Mouse (Mus musculus): ENCODE results near the gene Vipr1. TPM values are rescaled to one million over a fixed set of nuclear protein-coding genes. Genes with fewer than 3 reads are reported as not detected.
A peak's percentile ranks its signal among the peaks of the same experiment; 100 is the strongest.
"Not testable (repeated sequence)": the region's sequence is repeated elsewhere in the genome, so short reads cannot be mapped to it uniquely, and the experiment has no call there.

The Vipr1 gene
- polyA plus RNA-seq (2016; fragmentation: Nextera tagmentation; extraction: Ambion mirVana), result 0.16 and 0.31 TPM in 2 replicates

DNA sequence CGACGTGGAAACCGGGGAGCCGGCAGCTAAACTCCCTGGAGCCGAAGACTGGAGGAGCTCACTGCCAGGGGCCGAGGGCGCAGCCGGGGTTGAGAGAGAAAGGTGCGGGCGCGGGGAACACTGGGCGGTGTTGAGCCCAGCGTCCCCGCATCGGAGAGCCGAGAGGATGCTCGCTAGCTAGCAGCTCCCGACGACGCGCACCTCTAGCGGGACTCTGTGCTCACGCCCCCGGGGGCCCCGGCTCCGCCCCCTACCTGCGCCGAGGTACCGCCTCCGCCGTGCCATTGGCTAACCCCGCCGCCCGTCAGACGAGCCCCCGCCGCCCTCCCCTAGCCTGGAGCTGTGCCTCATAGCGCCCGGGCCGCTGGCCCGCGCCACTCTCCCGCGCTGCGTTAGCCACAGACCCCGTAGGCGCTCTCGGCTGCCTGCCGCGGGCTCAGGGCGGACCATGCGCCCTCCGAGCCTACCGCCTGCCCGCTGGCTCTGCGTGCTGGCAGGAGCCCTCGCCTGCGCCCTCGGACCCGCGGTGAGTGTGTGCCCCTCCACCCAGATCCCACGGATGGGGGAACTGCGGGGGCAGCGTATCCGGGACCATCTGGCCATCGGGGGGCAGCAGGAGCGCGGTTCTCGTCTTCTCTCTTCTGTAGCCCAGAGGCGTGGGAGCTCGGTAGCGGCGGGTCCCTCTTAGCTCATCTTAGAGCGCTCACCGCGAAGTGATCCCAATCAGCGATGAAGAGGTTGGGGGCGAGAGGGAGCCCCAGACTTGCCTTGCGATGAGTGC, at the start of gene Vipr1:
TSS of gene Vipr1 (plus strand) at position 316 of the 781 bp plus-strand sequence.
- Histone ChIP-seq H3K4me3 (peak within 1 kb of the TSS; percentile 45), H3K27ac (no peak within 1 kb of the TSS), H3K9me3 (no peaks in the 10 kb centered on the region), H3K4me1 (peaks cover 21% of the 10 kb centered on the region), H3K27me3 (replicated peaks) (peaks cover 58% of the 10 kb centered on the region), H3K9ac (peak within 1 kb of the TSS; percentile 48), H3K36me3 (no peaks in the 10 kb centered on the region), H3K4me2 (replicated peaks) (peak within 1 kb of the TSS; percentile 88)
- ATAC-seq (ENCODE audit: low FRiP score, low read depth), result peak; percentile 83
- WGBS, result 1% methylated on average over 77 of the region's 79 CpGs

DNA sequence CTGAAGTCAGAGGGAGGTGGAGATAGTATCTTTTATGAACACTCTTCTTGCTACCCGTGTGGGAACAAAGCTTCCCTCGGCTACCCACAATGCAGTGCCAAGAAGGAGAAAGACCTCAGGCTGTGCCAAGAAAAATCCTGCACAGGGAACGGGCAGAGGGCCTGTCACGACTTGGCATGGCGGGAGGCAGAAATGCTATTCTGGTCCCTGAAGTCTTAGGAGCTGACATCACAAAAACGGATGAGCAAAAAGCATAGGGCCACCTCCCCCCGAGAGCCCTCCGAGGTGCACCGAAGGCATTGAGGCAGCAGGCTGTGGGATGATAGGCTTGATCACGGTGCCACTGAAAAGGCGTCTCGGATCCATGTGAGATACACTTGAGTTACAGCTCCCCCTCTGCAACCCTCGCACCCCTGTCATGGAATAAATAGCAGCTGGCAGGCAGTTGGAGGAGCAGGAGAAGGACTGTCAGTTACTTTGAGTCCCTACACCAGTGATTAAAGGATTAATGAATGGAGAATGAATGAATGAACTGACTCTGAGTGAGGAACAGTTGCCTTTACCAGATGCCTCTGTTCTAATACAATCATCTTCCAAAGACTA, 49.5 kb upstream of the Vipr1 start:
- WGBS, result 76% methylated on average over 13 of the region's 13 CpGs
- Histone ChIP-seq H3K27me3 (replicated peaks) (no peaks in the 10 kb centered on the region), H3K36me3 (no peaks in the 10 kb centered on the region), H3K4me2 (replicated peaks) (no peak overlapping the region), H3K4me1 (no peaks in the 10 kb centered on the region), H3K27ac (no peak overlapping the region), H3K4me3 (no peak overlapping the region), H3K9me3 (peaks cover 10% of the 10 kb centered on the region), H3K9ac (no peak overlapping the region)
- ATAC-seq (ENCODE audit: low FRiP score, low read depth), result no peak

DNA sequence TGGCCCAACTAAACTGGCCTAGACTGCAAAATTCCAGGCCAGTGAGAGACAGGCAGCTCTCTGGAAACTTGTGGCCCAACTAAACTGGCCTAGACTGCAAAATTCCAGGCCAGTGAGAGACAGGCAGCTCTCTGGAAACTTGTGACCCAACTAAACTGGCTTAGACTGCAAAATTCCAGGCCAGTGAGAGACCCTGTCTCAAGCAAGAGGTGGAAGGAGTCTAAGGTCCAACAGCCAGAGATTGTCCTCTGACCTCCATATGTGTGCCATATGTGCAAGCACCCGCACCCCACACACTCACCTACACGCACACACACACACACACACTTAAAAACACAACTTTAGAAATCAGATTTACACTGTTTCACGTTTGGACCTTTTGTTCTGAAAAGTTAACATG, 48.7 kb upstream of the Vipr1 start:
- not testable (repeated sequence) for ATAC-seq (ENCODE audit: low FRiP score, low read depth); H3K27me3 ChIP-seq (replicated peaks); H3K9ac ChIP-seq; H3K4me3 ChIP-seq; H3K27ac ChIP-seq; H3K4me2 ChIP-seq (replicated peaks); H3K36me3 ChIP-seq; H3K4me1 ChIP-seq; H3K9me3 ChIP-seq
- 72% methylated on average over 3 of the region's 3 CpGs for WGBS

DNA sequence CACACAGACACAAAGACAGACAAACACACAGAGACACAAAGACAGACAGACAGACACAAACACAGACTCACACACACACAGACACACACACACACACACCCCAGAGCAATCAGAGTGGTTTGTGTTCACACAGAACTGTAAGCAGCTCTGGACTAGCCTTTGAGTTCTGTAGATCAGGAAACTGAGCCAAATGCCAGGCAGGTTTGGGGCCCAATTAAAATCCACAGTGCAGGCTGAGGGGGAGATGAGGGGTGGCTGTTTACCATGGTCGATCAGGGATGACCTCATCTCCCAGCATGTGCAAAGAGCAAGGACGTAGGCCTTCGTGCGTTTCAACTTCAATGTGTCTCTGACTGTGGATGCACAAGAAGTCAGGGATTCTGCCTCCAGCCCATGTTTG, 47.7 kb upstream of the Vipr1 start:
- Histone ChIP-seq H3K27me3 (replicated peaks) (no peaks in the 10 kb centered on the region), H3K9ac (no peak overlapping the region), H3K4me3 (no peak overlapping the region), H3K27ac (no peak overlapping the region), H3K4me1 (no peaks in the 10 kb centered on the region), H3K4me2 (replicated peaks) (no peak overlapping the region), H3K36me3 (no peaks in the 10 kb centered on the region), H3K9me3 (no peaks in the 10 kb centered on the region)
- ATAC-seq (ENCODE audit: low FRiP score, low read depth), result no peak
- 70% methylated on average over 4 of the region's 4 CpGs for WGBS

DNA sequence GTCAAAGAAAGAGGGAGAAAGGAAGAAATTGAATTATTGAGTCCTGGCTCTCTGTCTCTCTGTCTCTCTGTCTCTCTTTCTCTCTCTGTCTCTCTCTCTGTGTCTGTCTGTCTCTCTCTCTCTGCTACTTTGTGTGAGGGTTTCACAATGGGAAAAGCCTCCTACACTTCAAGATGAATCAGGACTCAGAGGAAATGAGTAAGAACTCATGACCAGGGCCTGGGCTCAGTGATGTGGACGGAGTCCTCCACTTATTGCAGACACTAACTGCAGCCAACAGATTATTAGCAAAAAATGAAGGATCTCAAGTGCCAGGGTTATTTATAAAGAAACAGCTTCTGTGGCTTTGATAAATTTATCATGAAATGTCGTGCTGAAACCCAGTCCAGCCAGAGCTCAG, 44.4 kb upstream of the Vipr1 start:
- Histone ChIP-seq H3K4me3 (no peak overlapping the region), H3K4me1 (no peaks in the 10 kb centered on the region; the same call in 1 of the 2 replicates), H3K9ac (no peak overlapping the region), H3K27ac (no peak overlapping the region), H3K36me3 (no peaks in the 10 kb centered on the region), H3K4me2 (replicated peaks) (no peak overlapping the region), H3K9me3 (no peaks in the 10 kb centered on the region), H3K27me3 (replicated peaks) (no peaks in the 10 kb centered on the region)
- 86% methylated on average over 2 of the region's 2 CpGs for WGBS
- ATAC-seq (ENCODE audit: low FRiP score, low read depth), result no peak

DNA sequence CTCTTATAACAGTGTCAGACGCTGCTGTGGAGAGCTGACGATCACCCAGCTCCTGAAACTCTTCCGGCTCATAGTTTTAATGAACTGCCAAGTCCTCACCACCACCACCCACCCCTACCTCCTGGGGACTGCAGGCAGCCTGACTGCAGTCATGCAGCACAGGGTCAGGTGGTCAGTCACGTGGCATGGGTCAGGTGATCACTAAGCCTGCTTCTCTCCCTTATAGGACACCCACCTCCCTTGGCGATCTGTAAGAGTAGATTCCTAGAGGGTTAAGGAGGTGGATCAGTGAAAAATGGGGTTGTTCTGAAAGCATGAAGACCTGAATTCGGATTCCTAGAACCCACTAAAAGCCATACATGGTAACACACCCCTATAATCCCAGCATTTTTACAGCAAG, 43.0 kb upstream of the Vipr1 start:
- Histone ChIP-seq H3K4me2 (replicated peaks) (no peak overlapping the region), H3K27ac (no peak overlapping the region), H3K4me3 (no peak overlapping the region), H3K4me1 (no peaks in the 10 kb centered on the region; the same call in 1 of the 2 replicates), H3K9me3 (no peaks in the 10 kb centered on the region), H3K9ac (no peak overlapping the region), H3K27me3 (replicated peaks) (no peaks in the 10 kb centered on the region), H3K36me3 (no peaks in the 10 kb centered on the region)
- no peak for ATAC-seq (ENCODE audit: low FRiP score, low read depth)
- 82% methylated on average over 6 of the region's 6 CpGs for WGBS

DNA sequence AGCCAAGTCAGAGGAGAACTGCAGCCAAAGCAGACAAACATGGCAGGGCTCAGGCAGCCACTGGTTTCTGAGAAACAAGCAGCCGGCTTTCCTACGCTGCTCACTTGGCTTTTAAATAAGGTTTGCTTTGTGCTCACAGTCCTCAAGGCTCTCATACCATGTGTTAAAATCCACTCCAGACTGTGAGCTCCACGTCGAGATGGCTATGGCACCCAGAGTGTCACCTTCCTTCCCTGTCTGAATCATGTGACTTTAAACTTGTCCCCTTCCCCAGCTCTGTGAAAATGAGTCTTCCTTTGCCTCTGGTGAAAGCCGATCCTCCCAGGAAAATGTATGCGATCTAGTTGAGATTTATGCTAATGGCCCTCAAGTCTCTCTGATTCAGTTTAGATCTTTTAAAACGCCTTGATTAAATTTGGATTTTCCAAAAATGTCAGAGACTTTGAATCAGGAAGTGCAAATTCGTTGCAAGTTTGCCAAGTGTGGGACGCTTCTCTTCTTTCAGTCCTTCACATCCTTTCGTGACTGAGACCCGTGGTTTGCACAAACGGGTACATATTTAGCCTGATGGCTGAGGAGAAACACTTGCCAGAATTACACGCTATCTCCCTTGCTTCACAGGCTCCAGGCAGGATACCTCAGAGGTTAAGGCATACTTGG, 42.2 kb upstream of the Vipr1 start:
- H3K9me3 ChIP-seq, result no peaks in the 10 kb centered on the region
- no peak overlapping the region for H3K9ac ChIP-seq
- 68% methylated on average over 13 of the region's 13 CpGs for WGBS
- H3K27ac ChIP-seq, result no peak overlapping the region
- H3K27me3 ChIP-seq (replicated peaks), result no peaks in the 10 kb centered on the region
- H3K4me1 ChIP-seq, result no peaks in the 10 kb centered on the region; the same call in 1 of the 2 replicates
- no peak overlapping the region for H3K4me3 ChIP-seq
- no peak for ATAC-seq (ENCODE audit: low FRiP score, low read depth)
- H3K36me3 ChIP-seq, result no peaks in the 10 kb centered on the region
- H3K4me2 ChIP-seq (replicated peaks), result no peak overlapping the region

DNA sequence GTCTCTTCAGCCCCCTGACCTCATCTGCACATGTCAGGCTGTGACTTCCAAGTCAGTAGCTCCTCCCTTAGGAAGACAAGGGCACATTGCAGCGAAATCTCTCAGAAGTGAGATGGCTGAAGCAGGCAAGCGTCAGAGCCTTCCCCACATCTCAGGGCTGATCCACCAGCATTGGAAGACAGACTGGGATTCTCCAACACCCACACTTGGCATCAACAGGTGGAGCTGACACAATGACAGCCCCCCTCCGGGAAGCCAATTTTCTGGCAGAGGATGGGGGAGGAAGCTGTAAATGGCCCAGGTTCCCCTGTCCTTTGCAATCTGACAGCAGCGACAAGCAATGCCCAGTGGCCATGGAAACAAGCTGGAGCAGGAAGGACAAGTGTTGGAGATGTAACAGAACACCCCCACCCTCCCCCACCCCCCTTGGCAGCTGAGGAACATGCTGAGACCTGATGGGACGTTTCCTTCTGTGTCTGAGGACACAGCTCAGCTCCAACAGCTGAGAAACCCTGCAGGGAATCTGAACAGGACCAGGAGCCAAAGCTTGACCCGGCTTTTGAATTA, 41.6 kb upstream of the Vipr1 start:
- H3K4me2 ChIP-seq (replicated peaks), result no peak overlapping the region
- no peaks in the 10 kb centered on the region for H3K27me3 ChIP-seq (replicated peaks)
- H3K9ac ChIP-seq, result no peak overlapping the region
- no peak for ATAC-seq (ENCODE audit: low FRiP score, low read depth)
- WGBS, result 39% methylated on average over 6 of the region's 6 CpGs
- no peak overlapping the region for H3K4me3 ChIP-seq
- no peak overlapping the region for H3K27ac ChIP-seq
- no peaks in the 10 kb centered on the region; the same call in 1 of the 2 replicates for H3K4me1 ChIP-seq
- no peaks in the 10 kb centered on the region for H3K36me3 ChIP-seq
- H3K9me3 ChIP-seq, result no peaks in the 10 kb centered on the region

DNA sequence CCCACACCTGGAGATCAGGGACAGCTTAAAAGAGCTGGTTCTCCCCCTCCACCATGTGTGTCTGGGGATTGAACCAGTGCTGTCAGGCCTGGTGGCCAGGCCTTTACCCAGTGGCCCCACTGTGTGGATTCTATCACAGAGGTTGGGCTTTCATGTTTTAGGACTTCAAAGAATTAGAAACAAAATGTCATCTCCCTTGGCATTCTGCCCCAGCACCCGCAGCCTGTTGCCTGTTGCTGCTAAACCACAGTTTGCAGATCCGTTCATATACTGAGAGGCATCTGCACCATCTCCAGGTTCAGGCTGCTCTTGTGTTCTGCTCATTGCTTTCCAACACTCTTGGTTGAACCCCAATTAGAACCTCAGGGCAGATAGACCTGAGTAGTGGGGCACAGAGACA, 40.1 kb upstream of the Vipr1 start:
- H3K27ac ChIP-seq, result no peak overlapping the region
- 94% methylated on average over 2 of the region's 2 CpGs for WGBS
- H3K36me3 ChIP-seq, result no peaks in the 10 kb centered on the region
- no peaks in the 10 kb centered on the region for H3K27me3 ChIP-seq (replicated peaks)
- H3K4me1 ChIP-seq, result no peaks in the 10 kb centered on the region; the same call in 1 of the 2 replicates
- no peak overlapping the region for H3K4me3 ChIP-seq
- no peak overlapping the region for H3K9ac ChIP-seq
- H3K4me2 ChIP-seq (replicated peaks), result no peak overlapping the region
- no peak for ATAC-seq (ENCODE audit: low FRiP score, low read depth)
- H3K9me3 ChIP-seq, result no peaks in the 10 kb centered on the region

DNA sequence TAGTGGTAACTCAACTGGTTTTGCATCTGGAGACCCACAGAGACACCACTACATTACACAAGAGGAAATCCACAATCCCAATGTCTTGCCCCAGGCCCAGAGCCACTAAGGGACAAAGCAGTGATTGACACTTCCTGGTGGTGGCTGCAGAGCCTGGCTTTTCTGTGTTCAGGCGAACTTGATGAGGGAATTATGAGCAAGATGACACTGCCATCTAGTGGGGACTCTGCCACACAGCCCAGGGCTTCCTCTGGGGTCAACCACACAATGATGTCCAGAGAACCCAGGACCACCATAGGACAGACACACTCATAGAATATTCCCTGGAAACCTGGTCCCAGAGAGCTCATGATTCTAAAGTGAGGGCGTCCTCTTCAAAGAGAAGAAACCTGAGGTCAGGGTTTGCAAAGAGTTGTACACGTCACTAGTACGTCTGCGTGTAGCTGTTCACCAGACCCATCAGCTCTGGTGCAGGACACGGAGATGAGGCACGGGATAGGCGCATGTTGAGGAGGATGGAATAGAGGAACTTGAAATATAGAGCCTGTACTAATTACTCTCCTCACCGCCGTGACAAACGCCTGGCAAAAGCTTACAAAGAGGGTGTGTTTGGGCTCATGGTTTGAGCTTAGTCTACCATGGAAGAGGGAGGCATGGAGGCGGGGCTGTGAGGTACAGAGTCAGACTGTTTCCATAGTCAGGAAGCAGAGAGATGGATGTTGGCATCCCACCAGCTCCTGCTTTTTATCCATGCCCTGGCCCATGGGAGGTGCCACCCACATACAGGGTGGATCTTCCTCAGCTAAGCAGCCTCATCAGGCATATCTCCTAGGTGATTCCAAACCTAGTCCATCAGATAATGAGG, 36.9 kb upstream of the Vipr1 start:
- WGBS, result 63% methylated on average over 12 of the region's 12 CpGs
- Histone ChIP-seq H3K4me1 (no peaks in the 10 kb centered on the region; the same call in 1 of the 2 replicates), H3K27me3 (replicated peaks) (no peaks in the 10 kb centered on the region), H3K9me3 (no peaks in the 10 kb centered on the region), H3K4me3 (no peak overlapping the region), H3K36me3 (no peaks in the 10 kb centered on the region), H3K9ac (no peak overlapping the region), H3K27ac (no peak overlapping the region), H3K4me2 (replicated peaks) (no peak overlapping the region)
- ATAC-seq (ENCODE audit: low FRiP score, low read depth), result peak; percentile 89

DNA sequence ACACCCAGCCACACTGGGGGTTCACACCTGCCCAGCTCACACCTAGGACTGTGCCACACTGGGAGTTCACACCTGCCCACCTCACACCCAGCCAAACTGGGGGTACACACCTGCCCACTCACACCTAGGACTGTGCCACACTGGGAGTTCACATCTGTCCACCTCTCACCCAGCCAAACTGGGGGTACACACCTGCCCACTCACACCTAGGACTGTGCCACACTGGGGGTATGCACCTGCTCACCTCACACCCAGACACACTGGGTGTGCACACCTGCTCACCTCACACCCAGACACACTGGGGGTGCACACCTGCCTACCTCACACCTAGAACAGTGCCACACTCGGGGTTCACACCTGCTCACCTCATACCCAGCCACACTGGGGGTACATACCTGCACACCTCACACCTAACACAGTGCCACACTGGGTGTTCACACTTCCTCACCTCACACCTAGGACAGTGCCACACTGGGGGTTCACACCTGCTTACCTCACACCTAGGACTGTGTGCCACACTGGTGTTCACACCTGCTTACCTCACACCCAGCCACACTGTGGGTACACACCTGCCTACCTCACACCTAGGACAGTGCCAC, 35.9 kb upstream of the Vipr1 start:
- 48% methylated on average over 1 of the region's 1 CpGs for WGBS
- Histone ChIP-seq H3K27me3 (replicated peaks) (no peaks in the 10 kb centered on the region), H3K4me1 (no peaks in the 10 kb centered on the region), H3K27ac (no peak overlapping the region), H3K9me3 (no peaks in the 10 kb centered on the region; the same call in 1 of the 2 replicates), H3K4me2 (replicated peaks) (no peak overlapping the region), H3K36me3 (no peaks in the 10 kb centered on the region), H3K9ac (no peak overlapping the region), H3K4me3 (no peak overlapping the region)
- ATAC-seq (ENCODE audit: low FRiP score, low read depth), result no peak
